Mouse (Mus musculus) megakaryocyte progenitor cell, adult 5-6 weeks (primary cell): Measurements from ENCODE around the gene Gm7534. TPM values are rescaled to one million over a fixed set of nuclear protein-coding genes. Genes with fewer than 3 reads are reported as not detected.
A peak's percentile ranks its signal among the peaks of the same experiment; 100 is the strongest.

Experiments
- ATAC-seq: replicated peaks from 2 replicates; pipeline ENCODE4 v1.8.0; 2016; ENCODE audit warnings: mild to moderate bottlenecking, moderate TSS enrichment, inconsistent platforms; ENCODE audit not compliant: poor library complexity
- total RNA-seq, 2 experiments: library from RNA; stranded (forward) in 1 of 2; stranded (reverse) in 1 of 2; fragments of 157-497, 149-512 nt in 1 of 2; fragments of 200-1000 nt in 1 of 2; gene quantifications; 2 replicates each; pipeline versions ENCODE4 v1.2.3 to v1.2.4; 2015 to 2017

The Gm7534 gene
- total RNA-seq (2015) (not detected in 2 replicates), total RNA-seq (2017) (not detected in 2 replicates)

GRCm38 (mm10) chr4:134202904-134203303 is at the start of gene Gm7534:
Gene Gm7534, minus strand, starts transcription at chr4:134203004.
- ATAC-seq = no peak

DNA sequence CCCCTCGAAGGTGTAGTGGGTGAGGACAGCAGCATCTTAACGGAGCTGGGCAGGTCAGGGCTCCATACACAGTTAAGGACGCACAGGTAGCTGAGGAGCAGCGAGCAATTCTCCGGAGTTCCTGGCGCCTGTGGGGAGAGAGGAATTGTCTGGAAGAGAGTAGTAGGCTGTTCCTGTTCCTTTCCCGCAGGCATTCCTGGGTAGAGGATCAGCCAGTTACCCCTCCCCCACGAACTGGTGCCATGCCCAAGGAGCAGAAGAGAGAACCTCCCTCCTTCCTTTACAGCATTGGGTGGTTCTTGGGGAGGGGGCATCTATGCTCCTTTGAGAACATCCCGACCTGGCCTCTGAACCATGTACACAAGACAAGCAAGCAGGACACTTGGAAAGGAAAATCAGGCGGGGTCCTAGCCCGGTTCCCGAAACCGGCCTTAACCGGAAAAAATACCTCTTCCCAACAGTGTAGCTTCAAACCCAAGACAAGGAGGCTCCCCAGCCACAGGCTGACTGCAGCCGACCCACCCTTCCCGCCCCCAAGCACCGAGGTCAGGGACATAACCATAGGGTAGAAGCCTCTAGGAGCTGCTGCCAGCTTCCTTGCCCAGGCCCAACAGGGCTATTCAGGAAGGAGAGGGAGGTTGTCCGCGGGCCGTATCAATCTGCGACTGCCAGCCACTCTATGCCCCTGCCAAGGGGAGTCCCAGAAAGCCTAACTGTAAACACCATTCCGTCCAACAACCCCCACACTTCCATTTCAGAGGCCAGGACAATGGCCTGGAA is 49.5 kb upstream of the Gm7534 start:
- no peak for ATAC-seq

GRCm38 (mm10) chr4:134251241-134252130 is 48.7 kb upstream of the Gm7534 start:
- ATAC-seq = peak; percentile 51

DNA sequence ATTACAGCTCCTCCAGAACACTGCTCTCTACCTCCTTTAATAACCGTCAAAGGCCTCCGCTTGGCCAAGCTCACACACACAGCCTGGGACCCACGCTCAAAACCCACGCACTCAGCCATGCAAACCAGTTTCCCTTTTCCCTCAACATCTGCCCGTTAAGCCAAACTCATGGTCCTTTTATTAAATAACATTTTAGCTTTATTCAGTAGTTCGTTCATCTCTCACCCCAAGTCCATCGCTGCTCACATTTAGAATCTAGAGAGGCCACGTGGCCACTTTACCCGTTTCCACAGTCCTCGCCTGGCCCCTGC is 48.1 kb upstream of the Gm7534 start:
- ATAC-seq = no peak

DNA sequence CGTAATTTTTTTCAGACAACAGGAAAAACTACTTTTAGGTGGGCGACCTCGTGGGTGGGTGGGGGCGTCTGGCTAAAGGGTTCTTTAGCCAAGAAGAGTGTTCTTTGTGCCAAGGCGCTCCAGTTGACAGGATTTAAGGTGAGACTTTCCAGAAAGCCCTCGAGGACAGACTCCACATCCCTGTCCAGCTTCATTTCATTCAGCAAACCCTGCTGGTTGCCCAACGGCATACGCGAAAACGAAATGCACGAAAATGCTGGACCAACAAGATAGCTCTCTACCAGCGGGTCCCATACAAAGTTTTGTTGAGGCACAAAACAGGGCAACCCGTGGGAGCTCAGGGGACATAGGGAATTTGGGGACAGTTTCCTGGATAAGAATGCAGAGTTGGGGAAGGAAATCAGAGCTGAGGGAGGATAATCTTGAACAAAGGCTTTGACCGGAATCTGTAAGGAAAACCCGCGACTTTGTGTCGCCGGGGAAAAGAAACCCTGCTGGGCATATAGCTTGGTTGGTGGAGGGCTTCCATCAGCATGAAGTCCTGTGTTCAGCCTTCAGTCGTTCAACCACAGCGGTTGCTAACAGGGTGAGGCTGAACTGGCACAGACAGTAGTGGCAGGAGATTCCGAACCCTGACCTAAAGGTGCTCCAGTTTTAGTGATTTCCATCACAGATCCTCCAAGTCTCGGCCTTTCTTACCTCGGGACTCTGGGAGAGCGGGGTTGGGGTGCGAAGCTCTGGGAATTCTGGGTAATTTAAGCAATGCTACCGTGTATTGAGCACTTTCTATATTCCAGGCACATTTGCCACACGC is 47.5 kb upstream of the Gm7534 start:
- no peak for ATAC-seq

DNA sequence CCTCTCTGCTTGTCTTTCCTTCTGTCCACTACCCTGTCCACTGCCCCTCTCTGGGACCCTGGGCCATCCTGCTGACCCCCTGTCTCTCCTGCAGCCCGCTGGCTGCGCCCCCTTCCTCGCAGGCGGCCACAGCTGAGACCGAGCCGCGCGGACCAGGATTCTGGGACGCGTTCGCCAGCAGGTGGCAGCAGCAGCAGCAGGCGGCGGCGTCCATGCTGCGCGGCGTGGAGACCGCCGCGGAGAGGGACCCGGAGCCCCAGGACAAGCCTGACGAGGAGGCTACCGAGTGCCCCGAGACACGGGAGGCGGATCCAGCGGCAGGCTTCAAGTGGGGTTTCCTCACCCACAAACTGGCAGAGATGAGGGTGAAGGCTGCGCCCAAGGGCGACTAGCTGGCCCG is 46.8 kb upstream of the Gm7534 start:
- peak; percentile 57 for ATAC-seq

DNA sequence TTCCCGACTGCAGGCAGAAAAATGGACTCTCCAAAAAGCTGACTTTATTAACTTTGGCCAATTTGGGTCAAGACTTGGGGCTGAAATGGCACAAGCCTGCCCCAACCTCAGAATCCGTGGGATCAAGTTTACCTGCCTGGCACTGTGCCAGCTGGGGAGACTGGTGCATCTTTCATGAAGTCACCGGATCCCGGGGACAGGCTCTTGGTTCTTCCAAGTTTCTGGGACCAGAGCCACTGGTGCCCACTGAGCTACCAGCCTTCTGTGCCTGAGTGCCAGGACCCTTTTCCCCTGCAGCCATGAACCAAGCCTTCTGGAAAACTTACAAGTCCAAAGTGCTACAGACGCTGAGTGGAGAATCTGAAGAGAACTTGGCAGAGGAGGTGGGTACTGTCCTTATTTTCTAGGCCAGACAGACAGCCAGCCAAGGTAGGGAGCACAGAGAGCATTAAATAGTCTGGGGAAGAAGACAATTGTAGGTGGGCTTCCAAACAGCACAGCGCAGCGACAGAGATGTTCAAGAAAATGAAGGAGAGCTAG is 44.0 kb upstream of the Gm7534 start, which contains the start of gene Gm30191:
Gm30191 (plus strand) TSS at position 217 of the 540 bp plus-strand sequence.
- ATAC-seq = no peak

DNA sequence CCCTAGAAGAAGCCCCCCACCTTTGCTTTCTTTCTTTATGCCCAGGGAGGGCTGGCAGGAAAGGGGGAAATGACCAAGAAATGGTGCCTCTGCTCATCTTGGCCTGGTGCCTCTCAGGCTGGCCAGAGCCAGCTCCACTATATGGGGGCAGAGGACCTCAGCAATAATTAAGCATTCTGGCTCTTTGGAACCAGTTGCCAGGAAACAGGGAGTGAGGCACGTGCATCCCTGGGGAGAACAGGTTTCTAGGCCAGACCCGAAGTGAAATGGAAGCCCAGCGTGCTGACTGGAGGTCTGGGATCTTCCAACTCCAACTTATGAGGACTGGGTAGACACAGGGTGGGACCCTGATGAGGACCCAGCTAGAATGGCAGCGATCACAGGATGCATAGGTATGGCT is 43.5 kb upstream of the Gm7534 start:
- no peak for ATAC-seq

GRCm38 (mm10) chr4:134245148-134245843 is 42.5 kb upstream of the Gm7534 start, which contains the start of gene Zfp593:
Gene Zfp593, minus strand, starts transcription at chr4:134245592.
- ATAC-seq = peak; percentile 93

DNA sequence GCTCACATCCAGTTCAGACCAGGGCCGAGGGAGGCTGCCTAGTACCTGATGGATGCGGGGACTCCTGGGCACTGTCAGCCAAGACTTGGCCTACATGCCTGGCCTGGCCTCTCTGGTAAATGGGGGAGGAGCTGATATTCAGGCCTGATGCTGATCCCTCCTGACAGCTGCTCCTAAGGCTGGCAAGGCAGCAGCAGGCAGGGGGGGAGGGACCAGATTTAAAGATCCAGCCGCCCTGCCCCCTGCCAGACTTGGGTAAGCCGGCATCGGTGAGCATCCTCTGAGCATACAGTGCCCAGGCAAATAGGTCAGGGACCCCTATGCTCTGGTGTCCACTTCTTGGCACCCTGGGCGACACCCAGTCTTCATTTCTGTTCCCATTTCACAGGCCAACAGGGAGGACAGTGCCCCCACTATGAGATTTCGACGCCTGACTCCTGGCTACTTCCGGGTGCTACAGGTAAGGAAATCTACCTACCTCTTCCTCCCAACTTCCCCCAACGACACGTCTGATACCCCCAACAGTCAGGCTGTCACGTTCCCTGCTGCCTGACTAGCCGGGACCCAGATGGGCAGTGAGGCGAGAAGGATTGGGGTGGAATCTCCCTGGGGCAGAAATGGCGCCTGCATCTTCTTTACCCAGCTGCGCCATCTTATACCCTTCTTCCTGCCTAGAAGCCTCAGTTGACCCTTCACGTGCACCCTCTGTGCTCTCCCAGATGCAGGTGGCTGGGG is 40.9 kb upstream of the Gm7534 start, which contains the start of gene E130218I03Rik:
E130218I03Rik (plus strand) TSS at position 147 of the 735 bp plus-strand sequence.
- no peak for ATAC-seq

DNA sequence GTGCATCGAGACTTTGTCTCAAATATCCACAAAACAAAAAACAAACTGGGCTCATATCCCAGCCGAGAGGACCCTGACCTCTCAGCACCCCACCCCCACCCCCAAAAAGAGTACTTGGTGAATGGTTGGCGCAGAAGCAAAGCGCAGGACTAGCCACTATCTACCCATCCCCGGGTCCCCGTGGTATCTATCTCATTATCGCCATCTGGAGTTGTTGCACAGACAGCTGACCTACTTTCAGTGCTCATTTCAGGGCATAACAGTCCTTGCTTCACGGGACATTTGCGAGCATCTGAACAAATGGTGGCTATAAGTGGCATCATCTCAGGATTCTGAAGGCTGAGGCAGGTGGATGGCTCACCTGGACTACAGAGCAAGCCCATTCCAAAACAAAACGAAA is 35.9 kb upstream of the Gm7534 start:
- no peak for ATAC-seq

GRCm38 (mm10) chr4:134238279-134238651 is 35.5 kb upstream of the Gm7534 start, which contains the start of gene Cnksr1:
Gene Cnksr1, minus strand, starts transcription at chr4:134238399.
- ATAC-seq = no peak

- no peak for ATAC-seq
Measured at GRCm38 (mm10) chr4:134237582-134238278, 34.9 kb upstream of the Gm7534 start.

DNA sequence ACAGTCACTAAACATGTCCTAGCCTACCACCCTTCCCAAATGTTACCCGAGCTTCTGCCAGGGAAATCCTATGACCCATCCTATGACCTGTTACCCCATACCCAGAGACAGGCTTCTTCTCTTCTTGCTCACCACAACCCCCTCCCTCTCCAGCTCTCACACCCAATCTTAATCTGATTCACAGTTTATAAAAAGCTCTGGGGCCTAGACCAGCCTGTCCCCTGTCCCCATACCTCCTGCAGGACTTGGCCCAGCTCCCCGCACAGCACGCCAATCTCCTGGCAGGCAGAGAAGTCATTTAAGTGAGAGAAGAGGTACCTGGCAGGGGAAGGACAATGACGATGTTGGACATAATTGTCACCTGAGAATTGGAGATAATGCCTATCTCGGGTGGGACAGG is 32.1 kb upstream of the Gm7534 start:
- no peak for ATAC-seq

- ATAC-seq = no peak
Measured at GRCm38 (mm10) chr4:134230431-134230830, 27.6 kb upstream of the Gm7534 start.

DNA sequence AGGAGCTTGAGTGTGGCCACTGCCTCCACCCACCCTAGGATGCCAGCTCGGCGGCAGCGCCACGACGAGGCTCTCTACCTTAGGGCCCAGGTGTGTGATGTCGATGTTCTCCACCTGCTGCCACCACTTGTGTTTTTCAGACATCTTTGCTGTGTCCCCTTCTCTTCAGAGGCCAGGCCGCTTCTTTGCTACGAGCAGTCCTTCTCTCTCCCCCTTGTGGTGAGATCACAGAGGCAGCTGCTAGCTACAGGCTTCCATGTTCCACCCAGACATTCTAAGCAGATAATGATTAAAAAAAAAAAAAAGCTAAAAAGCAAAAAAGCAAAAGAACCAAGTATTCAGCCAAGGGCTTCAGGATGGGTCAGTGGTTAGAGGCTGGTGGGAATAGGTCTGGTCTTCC is 24.4 kb upstream of the Gm7534 start, which contains the start of gene Catsper4:
Catsper4 (minus strand) TSS at position 190 of the 400 bp plus-strand sequence.
- 0 out of 2 replicates have a peak, but pooled peaks have one; percentile 31 for ATAC-seq

DNA sequence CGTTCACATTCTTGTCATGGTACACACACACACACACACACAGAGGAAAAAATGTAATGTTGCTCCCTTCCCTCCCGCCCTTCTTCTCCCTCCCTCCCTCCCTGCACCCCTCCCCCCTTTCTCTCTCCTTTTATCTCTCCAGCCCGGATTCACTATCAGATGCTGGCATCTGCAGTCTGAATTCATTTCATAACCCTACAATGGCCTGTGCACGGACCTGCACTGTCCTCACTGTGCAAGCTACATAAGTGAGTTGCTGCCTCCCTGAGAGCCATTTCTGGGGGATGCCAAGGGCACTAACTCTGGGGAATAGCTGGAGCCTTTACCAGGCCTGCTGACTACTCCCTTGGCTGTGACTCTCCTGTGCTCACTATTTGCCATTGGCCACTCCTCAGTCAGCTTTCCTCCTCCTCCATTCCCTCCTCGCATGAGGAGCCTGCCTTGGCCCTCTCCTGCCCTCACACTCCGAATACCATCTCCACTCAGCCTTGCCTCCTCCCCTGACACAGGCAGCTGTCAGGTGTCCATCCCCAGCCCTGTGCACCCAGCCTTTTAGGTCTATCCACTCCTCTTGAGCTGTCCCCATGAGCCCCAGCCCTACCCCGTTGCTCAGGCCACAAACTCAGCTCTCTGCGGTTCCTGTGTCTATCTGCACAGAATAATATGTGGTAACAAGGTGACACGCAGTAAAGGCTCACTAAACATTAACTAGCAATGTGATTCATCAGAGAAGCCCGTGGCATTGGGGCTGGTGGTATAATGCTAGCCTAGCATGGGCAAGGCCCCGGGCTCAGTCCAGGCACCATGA is 20.2 kb upstream of the Gm7534 start:
- ATAC-seq = no peak
